Mouse (Mus musculus) stomach, embryonic 16.5 days (tissue): ENCODE measurements at regions not wholly inside any gene's neighbourhood (a gene's known extent, or its start where the extent isn't known, plus 50 kb on each side); places are given as distances from the start of the nearest gene placed in this dataset.

Source experiments
- ATAC-seq: fragments of 200-750 bp; cut with Nextera tagmentation; 2 replicates; pipeline ENCODE4 v1.8.0; 2017; ENCODE audit warnings: moderate number of reproducible peaks, moderate TSS enrichment; ENCODE audit not compliant: insufficient read depth, low FRiP score
- H3K27ac ChIP-seq: fragments of 300-500 bp; sonication (generic); 2 replicates; pipeline ENCODE4 v1.5.1; 2014; ENCODE audit warnings: low read length
- H3K27me3 ChIP-seq: fragments of 300-500 bp; sonication (generic); 2 replicates; pipeline ENCODE4 v1.6.1; 2014; ENCODE audit warnings: low read length, control low read depth, mixed read lengths; ENCODE audit not compliant: control insufficient read depth, insufficient read depth
- H3K36me3 ChIP-seq: fragments of 300-500 bp; sonication (generic); 2 replicates; pipeline ENCODE4 v1.6.1; 2014; ENCODE audit warnings: low read length; ENCODE audit not compliant: control insufficient read depth, insufficient read depth
- H3K4me1 ChIP-seq: fragments of 300-500 bp; sonication (generic); 2 replicates; pipeline ENCODE4 v1.6.1; 2014; ENCODE audit warnings: low read length, control low read depth, mixed read lengths; ENCODE audit not compliant: control insufficient read depth, insufficient read depth
- H3K4me2 ChIP-seq: fragments of 300-500 bp; sonication (generic); 2 replicates; pipeline ENCODE4 v1.6.1; 2014; ENCODE audit warnings: low read depth, low read length, mixed read lengths
- H3K4me3 ChIP-seq: fragments of 300-500 bp; sonication (generic); replicated peaks from 2 replicates; pipeline ENCODE4 v1.5.1; 2014; ENCODE audit warnings: mild to moderate bottlenecking, low read length
- H3K9ac ChIP-seq: fragments of 300-500 bp; sonication (generic); 2 replicates; pipeline ENCODE4 v1.6.1; 2014; ENCODE audit warnings: low read length
- H3K9me3 ChIP-seq: fragments of 300-500 bp; sonication (generic); replicated peaks from 2 replicates; pipeline ENCODE4 v1.6.1; 2016; ENCODE audit warnings: low read length, control low read depth; ENCODE audit not compliant: control insufficient read depth
- WGBS: fragments of 180-500 bp; shearing (Covaris S2); extraction: QIAGEN DNeasy Blood & Tissue Kit; methylation state at CpG from one replicate; pipeline ENCODE4 v1.1.7; 2014; 5-methylcytosine and 5-hydroxymethylcytosine counted together

GRCm38 (mm10) chr2:92838012-92838411, 76.9 kb upstream of the Syt13 start:
- 90% methylated on average over 5 of the region's 5 CpGs for WGBS

GRCm38 (mm10) chr2:92840009-92840408, 74.9 kb upstream of the Syt13 start:
- 22% methylated on average over 4 of the region's 4 CpGs for WGBS

More at GRCm38 (mm10) chr2:92838012-92838411, 76.9 kb upstream of the Syt13 start:
- H3K36me3 ChIP-seq: no peaks in the 10 kb centered on the region
- no peak overlapping the region for H3K9ac ChIP-seq
- no peak overlapping the region for H3K4me2 ChIP-seq
- H3K27ac ChIP-seq: no peak overlapping the region
- no peaks in the 10 kb centered on the region for H3K9me3 ChIP-seq
- no peaks in the 10 kb centered on the region for H3K4me1 ChIP-seq
- H3K27me3 ChIP-seq: no peaks in the 10 kb centered on the region
- no peak for ATAC-seq
- H3K4me3 ChIP-seq: no peak overlapping the region

GRCm38 (mm10) chr2:92841626-92842025, 73.3 kb upstream of the Syt13 start:
- H3K36me3 ChIP-seq: no peaks in the 10 kb centered on the region
- H3K4me2 ChIP-seq: no peak overlapping the region
- peaks cover 17% of the 10 kb centered on the region for H3K4me1 ChIP-seq
- no peaks in the 10 kb centered on the region for H3K9me3 ChIP-seq
- no peak overlapping the region for H3K4me3 ChIP-seq
- 32% methylated on average over 3 of the region's 3 CpGs for WGBS
- no peaks in the 10 kb centered on the region for H3K27me3 ChIP-seq
- H3K9ac ChIP-seq: no peak overlapping the region
- no peak overlapping the region for H3K27ac ChIP-seq
- no peak for ATAC-seq

More at GRCm38 (mm10) chr2:92840009-92840408, 74.9 kb upstream of the Syt13 start:
- Histone ChIP-seq H3K4me3 (no peak overlapping the region), H3K9me3 (no peaks in the 10 kb centered on the region), H3K9ac (no peak overlapping the region), H3K27ac (no peak overlapping the region), H3K27me3 (no peaks in the 10 kb centered on the region), H3K4me1 (peaks cover 9% of the 10 kb centered on the region), H3K36me3 (no peaks in the 10 kb centered on the region), H3K4me2 (no peak overlapping the region)
- ATAC-seq: no peak

- peak; percentile 65; the same call in 1 of the 2 replicates for ATAC-seq
- Histone ChIP-seq H3K9ac (no peak overlapping the region), H3K27me3 (no peaks in the 10 kb centered on the region), H3K27ac (peak overlapping the region; percentile 78), H3K36me3 (no peaks in the 10 kb centered on the region), H3K4me3 (no peak overlapping the region), H3K4me2 (peak overlapping the region; percentile 2), H3K4me1 (peaks cover 17% of the 10 kb centered on the region), H3K9me3 (no peaks in the 10 kb centered on the region)
- 25% methylated on average over 14 of the region's 14 CpGs for WGBS
Measured at GRCm38 (mm10) chr2:92845061-92845769, 69.7 kb upstream of the Syt13 start.

- no peak for ATAC-seq
- H3K4me2 ChIP-seq: no peak overlapping the region
- WGBS: 67% methylated on average over 13 of the region's 13 CpGs
- no peaks in the 10 kb centered on the region for H3K27me3 ChIP-seq
- H3K4me1 ChIP-seq: peaks cover 17% of the 10 kb centered on the region
- H3K4me3 ChIP-seq: no peak overlapping the region
- H3K9ac ChIP-seq: no peak overlapping the region
- H3K9me3 ChIP-seq: no peaks in the 10 kb centered on the region
- no peaks in the 10 kb centered on the region for H3K36me3 ChIP-seq
- H3K27ac ChIP-seq: no peak overlapping the region
Measured at GRCm38 (mm10) chr2:92848962-92849361, 65.9 kb upstream of the Syt13 start.

GRCm38 (mm10) chr2:92851336-92851735, 63.6 kb upstream of the Syt13 start:
- Histone ChIP-seq H3K4me2 (no peak overlapping the region), H3K9ac (no peak overlapping the region), H3K27me3 (no peaks in the 10 kb centered on the region), H3K4me1 (no peaks in the 10 kb centered on the region), H3K27ac (no peak overlapping the region), H3K9me3 (no peaks in the 10 kb centered on the region), H3K4me3 (no peak overlapping the region), H3K36me3 (no peaks in the 10 kb centered on the region)
- no peak for ATAC-seq
- WGBS: 43% methylated on average over 5 of the region's 5 CpGs

GRCm38 (mm10) chr2:92853175-92853574, 61.7 kb upstream of the Syt13 start:
- Histone ChIP-seq H3K27me3 (no peaks in the 10 kb centered on the region), H3K36me3 (no peaks in the 10 kb centered on the region), H3K27ac (no peak overlapping the region), H3K4me2 (no peak overlapping the region), H3K9me3 (no peaks in the 10 kb centered on the region), H3K4me3 (no peak overlapping the region), H3K4me1 (no peaks in the 10 kb centered on the region), H3K9ac (no peak overlapping the region)
- 83% methylated on average over 3 of the region's 3 CpGs for WGBS
- ATAC-seq: no peak

- Histone ChIP-seq H3K4me2 (no peak overlapping the region), H3K4me1 (no peaks in the 10 kb centered on the region), H3K36me3 (no peaks in the 10 kb centered on the region), H3K9me3 (no peaks in the 10 kb centered on the region), H3K4me3 (no peak overlapping the region), H3K9ac (no peak overlapping the region), H3K27me3 (no peaks in the 10 kb centered on the region), H3K27ac (no peak overlapping the region)
- no peak for ATAC-seq
- 49% methylated on average over 4 of the region's 4 CpGs for WGBS
Measured at GRCm38 (mm10) chr2:92854331-92854730, 60.6 kb upstream of the Syt13 start.

- Histone ChIP-seq H3K36me3 (no peaks in the 10 kb centered on the region), H3K9ac (no peak overlapping the region), H3K9me3 (no peaks in the 10 kb centered on the region), H3K4me3 (no peak overlapping the region), H3K27ac (no peak overlapping the region), H3K4me1 (no peaks in the 10 kb centered on the region), H3K27me3 (no peaks in the 10 kb centered on the region), H3K4me2 (no peak overlapping the region)
- no peak for ATAC-seq
- WGBS: 65% methylated on average over 12 of the region's 12 CpGs
Measured at GRCm38 (mm10) chr2:92856047-92856446, 58.9 kb upstream of the Syt13 start.
